Mouse (Mus musculus) liver, embryonic 14.5 days (tissue): ENCODE results near the gene Hist1h2ab.

Source experiments
- CTCF ChIP-seq: IDR thresholded peaks from 2 replicates; pipeline ENCODE4 v1.5.1; 2016; ENCODE audit warnings: antibody characterized with exemption, low read depth, control low read depth
- EP300 ChIP-seq: IDR thresholded peaks from 2 replicates; pipeline ENCODE4 v1.6.1; 2016; ENCODE audit warnings: antibody characterized with exemption, low read depth

GRCm38 (mm10) chr13:23749563-23750121, 1.3 kb upstream of the Hist1h2ab start:
- TF ChIP-seq EP300 (no peak), CTCF (no peak)
